Mouse (Mus musculus): ENCODE results near the gene Srrd. TPM values are rescaled to one million over a fixed set of nuclear protein-coding genes. Genes with fewer than 3 reads are reported as not detected.

The Srrd gene
- polyA plus RNA-seq, 1 experiment from 2014 or later = 51.0 TPM

GRCm38 (mm10) chr5:112295564-112295963 lies 47.3 kb downstream of the Srrd start:
- Histone ChIP-seq H3K9me3 (ENCODE audit: low read depth, low read length) (no peaks in the 10 kb centered on the region), H3K27ac (ENCODE audit: low read depth) (no peak overlapping the region), H3K36me3 (ENCODE audit: insufficient read depth) (no peaks in the 10 kb centered on the region), H3K4me2 (no peak overlapping the region), H3K4me1 (ENCODE audit: insufficient read depth) (no peaks in the 10 kb centered on the region), H3K4me3 (ENCODE audit: low read depth, low read length) (no peak overlapping the region), H3K9ac (no peak overlapping the region), H3K27me3 (ENCODE audit: insufficient read depth, low read length) (no peaks in the 10 kb centered on the region)
- DNase-seq = no peak
- ATAC-seq (ENCODE audit: insufficient read depth) = no peak
- TF ChIP-seq CTCF (IDR thresholded peaks at IDR 0.05; ENCODE audit: low read depth) = no peak
- 59% methylated on average over 8 of the region's 8 CpGs for WGBS

GRCm38 (mm10) chr5:112295162-112295561 lies 47.7 kb downstream of the Srrd start:
- H3K27ac ChIP-seq (ENCODE audit: low read depth) = no peak overlapping the region

GRCm38 (mm10) chr5:112294696-112295095 lies 48.1 kb downstream of the Srrd start:
- Histone ChIP-seq H3K4me2 (no peak overlapping the region), H3K9me3 (ENCODE audit: low read depth, low read length) (no peaks in the 10 kb centered on the region), H3K4me1 (ENCODE audit: insufficient read depth) (no peaks in the 10 kb centered on the region), H3K27ac (ENCODE audit: low read depth) (no peak overlapping the region), H3K36me3 (ENCODE audit: insufficient read depth) (no peaks in the 10 kb centered on the region), H3K27me3 (ENCODE audit: insufficient read depth, low read length) (no peaks in the 10 kb centered on the region), H3K9ac (no peak overlapping the region), H3K4me3 (ENCODE audit: low read depth, low read length) (no peak overlapping the region)
- TF ChIP-seq CTCF (IDR thresholded peaks at IDR 0.05; ENCODE audit: low read depth) = no peak
- 81% methylated on average over 4 of the region's 4 CpGs for WGBS
- no peak for ATAC-seq (ENCODE audit: insufficient read depth)
- DNase-seq = no peak

More at GRCm38 (mm10) chr5:112295162-112295561, 47.7 kb downstream of the Srrd start:
- Histone ChIP-seq H3K9me3 (ENCODE audit: low read depth, low read length) (no peaks in the 10 kb centered on the region), H3K36me3 (ENCODE audit: insufficient read depth) (no peaks in the 10 kb centered on the region), H3K27me3 (ENCODE audit: insufficient read depth, low read length) (no peaks in the 10 kb centered on the region), H3K4me2 (no peak overlapping the region), H3K4me1 (ENCODE audit: insufficient read depth) (no peaks in the 10 kb centered on the region), H3K9ac (no peak overlapping the region), H3K4me3 (ENCODE audit: low read depth, low read length) (no peak overlapping the region)
- ATAC-seq (ENCODE audit: insufficient read depth) = no peak
- DNase-seq = no peak
- WGBS = 45% methylated on average over 8 of the region's 8 CpGs
- no peak for TF ChIP-seq CTCF (IDR thresholded peaks at IDR 0.05; ENCODE audit: low read depth)

GRCm38 (mm10) chr5:112293800-112294199 lies 49.0 kb downstream of the Srrd start:
- ATAC-seq (ENCODE audit: insufficient read depth) = no peak
- Histone ChIP-seq H3K9me3 (ENCODE audit: low read depth, low read length) (no peaks in the 10 kb centered on the region), H3K4me3 (ENCODE audit: low read depth, low read length) (no peak overlapping the region), H3K4me2 (no peak overlapping the region), H3K27me3 (ENCODE audit: insufficient read depth, low read length) (no peaks in the 10 kb centered on the region), H3K27ac (ENCODE audit: low read depth) (no peak overlapping the region), H3K4me1 (ENCODE audit: insufficient read depth) (no peaks in the 10 kb centered on the region), H3K9ac (no peak overlapping the region), H3K36me3 (ENCODE audit: insufficient read depth) (no peaks in the 10 kb centered on the region)
- no peak for DNase-seq
- no peak for TF ChIP-seq CTCF (IDR thresholded peaks at IDR 0.05; ENCODE audit: low read depth)
- 54% methylated on average over 2 of the region's 2 CpGs for whole genome bisulfite sequencing

- H3K27me3 ChIP-seq (ENCODE audit: insufficient read depth, low read length) = no peaks in the 10 kb centered on the region
- no peak overlapping the region for H3K27ac ChIP-seq (ENCODE audit: low read depth)
- TF ChIP-seq CTCF (IDR thresholded peaks at IDR 0.05; ENCODE audit: low read depth) = no peak
- WGBS = 81% methylated on average over 17 of the region's 17 CpGs
- no peak for DNase-seq
- H3K9ac ChIP-seq = no peak overlapping the region
- no peaks in the 10 kb centered on the region for H3K9me3 ChIP-seq (ENCODE audit: low read depth, low read length)
- H3K4me2 ChIP-seq = no peak overlapping the region
- H3K36me3 ChIP-seq (ENCODE audit: insufficient read depth) = no peaks in the 10 kb centered on the region
- no peak for ATAC-seq (ENCODE audit: insufficient read depth)
- no peak overlapping the region for H3K4me3 ChIP-seq (ENCODE audit: low read depth, low read length)
- no peaks in the 10 kb centered on the region for H3K4me1 ChIP-seq (ENCODE audit: insufficient read depth)
Observed at GRCm38 (mm10) chr5:112292343-112292980, 50.4 kb downstream of the Srrd start.

- Histone ChIP-seq H3K27me3 (ENCODE audit: insufficient read depth, low read length) (no peaks in the 10 kb centered on the region), H3K4me2 (no peak overlapping the region), H3K4me3 (ENCODE audit: low read depth, low read length) (no peak overlapping the region), H3K9me3 (ENCODE audit: low read depth, low read length) (no peaks in the 10 kb centered on the region), H3K27ac (ENCODE audit: low read depth) (no peak overlapping the region), H3K9ac (no peak overlapping the region), H3K36me3 (ENCODE audit: insufficient read depth) (no peaks in the 10 kb centered on the region), H3K4me1 (ENCODE audit: insufficient read depth) (no peaks in the 10 kb centered on the region)
- WGBS = 91% methylated on average over 5 of the region's 5 CpGs
- no peak for DNase-seq
- ATAC-seq (ENCODE audit: insufficient read depth) = no peak
- TF ChIP-seq CTCF (IDR thresholded peaks at IDR 0.05; ENCODE audit: low read depth) = no peak
Observed at GRCm38 (mm10) chr5:112291866-112292265, 51.0 kb downstream of the Srrd start.

GRCm38 (mm10) chr5:112290536-112290880 lies 52.3 kb downstream of the Srrd start:
- no peak for TF ChIP-seq CTCF (IDR thresholded peaks at IDR 0.05; ENCODE audit: low read depth)
- Histone ChIP-seq H3K9ac (no peak overlapping the region), H3K27me3 (ENCODE audit: insufficient read depth, low read length) (no peaks in the 10 kb centered on the region), H3K4me3 (ENCODE audit: low read depth, low read length) (no peak overlapping the region), H3K27ac (ENCODE audit: low read depth) (no peak overlapping the region), H3K4me2 (no peak overlapping the region), H3K4me1 (ENCODE audit: insufficient read depth) (no peaks in the 10 kb centered on the region), H3K9me3 (ENCODE audit: low read depth, low read length) (no peaks in the 10 kb centered on the region), H3K36me3 (ENCODE audit: insufficient read depth) (no peaks in the 10 kb centered on the region)
- no peak for DNase-seq
- ATAC-seq (ENCODE audit: insufficient read depth) = no peak
- WGBS = 87% methylated on average over 8 of the region's 8 CpGs

All from lung, embryonic 14.5 days (tissue).